7 mouse cellular contexts compared by ENCODE assay signal in genomic region chr3:126575927-126576326, GRCm38 (mm10). TPM values are rescaled to one million over a fixed set of nuclear protein-coding genes. Genes with fewer than 3 reads are reported as not detected.
DNase-seq lines count a peak whose midpoint lies in the region; ATAC-seq and TF ChIP-seq lines count a peak whose summit lies in the region.

No protein-coding gene starts in this region.

- WGBS in embryonic facial prominence, embryonic 10.5 days: 52% methylated on average over 2 of the region's 2 CpGs
- WGBS in midbrain, embryonic 11.5 days: 54% methylated on average over 2 of the region's 2 CpGs

- TF ChIP-seq RAD21 in MEL (IDR thresholded peaks at IDR 0.05; ENCODE audit: low read depth, low read length): peak; percentile 65

- TF ChIP-seq EP300 in MEL (IDR thresholded peaks at IDR 0.05; ENCODE audit: low read depth in 1 of 2, low read length in 2 of 2): no peak

- no peak for ATAC-seq in midbrain, embryonic 11.5 days (ENCODE audit: low FRiP score)

- no peaks in the 10 kb centered on the region for H3K27me3 ChIP-seq in MEL (ENCODE audit: control insufficient read depth in 1 of 2, insufficient read depth in 2 of 2, low read length in 2 of 2)
- no peaks in the 10 kb centered on the region for H3K27me3 ChIP-seq in embryonic facial prominence, embryonic 10.5 days (replicated peaks; ENCODE audit: low read depth, poor library complexity, severe bottlenecking)
- no peaks in the 10 kb centered on the region for H3K27me3 ChIP-seq in midbrain, embryonic 11.5 days (ENCODE audit: control insufficient read depth, insufficient read depth, low read length)

- H3K4me3 ChIP-seq in layer of hippocampus, adult 2 months: no peak overlapping the region
- H3K4me3 ChIP-seq in MEL (ENCODE audit: control insufficient read depth in 1 of 2, insufficient read depth in 1 of 2, low read depth in 2 of 2, low read length in 2 of 2): no peak overlapping the region
- no peak overlapping the region for H3K4me3 ChIP-seq in embryonic facial prominence, embryonic 10.5 days
- no peak overlapping the region for H3K4me3 ChIP-seq in midbrain, embryonic 11.5 days (ENCODE audit: low read depth, low read length)

- H3K9me3 ChIP-seq in MEL (replicated peaks; ENCODE audit: insufficient read depth, low read length): no peaks in the 10 kb centered on the region
- H3K9me3 ChIP-seq in embryonic facial prominence, embryonic 10.5 days: no peaks in the 10 kb centered on the region
- no peaks in the 10 kb centered on the region for H3K9me3 ChIP-seq in midbrain, embryonic 11.5 days (ENCODE audit: control insufficient read depth, low read length)

- no peak for TF ChIP-seq POLR2A in MEL (IDR thresholded peaks at IDR 0.05; ENCODE audit: control insufficient read depth in 1 of 2, insufficient read depth in 1 of 2, low read depth in 1 of 2, low read length in 2 of 2, poor library complexity in 1 of 2)

- no peaks in the 10 kb centered on the region for H3K79me2 ChIP-seq in MEL (ENCODE audit: control insufficient read depth, insufficient read depth, low read length, poor library complexity)

- no peak overlapping the region for H3K27ac ChIP-seq in layer of hippocampus, adult 2 months
- H3K27ac ChIP-seq in MEL (ENCODE audit: control insufficient read depth, low read depth, low read length): no peak overlapping the region
- no peak overlapping the region for H3K27ac ChIP-seq in embryonic facial prominence, embryonic 10.5 days (replicated peaks)
- no peak overlapping the region for H3K27ac ChIP-seq in midbrain, embryonic 11.5 days (ENCODE audit: low read depth, low read length)

- no peak for DNase-seq in layer of hippocampus, adult 2 months (ENCODE audit: low spot score in 2 of 2)
- no peak for DNase-seq in layer of hippocampus, postnatal 14 days (ENCODE audit: low spot score in 2 of 2)
- DNase-seq in MEL (ENCODE audit: low read depth, low spot score): peak; percentile 17
- DNase-seq in embryonic facial prominence, embryonic 10.5 days (ENCODE audit: low spot score): peak; percentile 12
- peak; percentile 51 for DNase-seq in retina, postnatal 1 day
- DNase-seq in left cerebral cortex, adult 11 months (ENCODE audit: low spot score): no peak
- DNase-seq in midbrain, embryonic 11.5 days (ENCODE audit: low spot score, missing footprints): no peak

- H3K4me1 ChIP-seq in MEL (ENCODE audit: control insufficient read depth in 1 of 2, insufficient read depth in 2 of 2, low read length in 2 of 2): no peaks in the 10 kb centered on the region
- no peaks in the 10 kb centered on the region for H3K4me1 ChIP-seq in embryonic facial prominence, embryonic 10.5 days
- no peaks in the 10 kb centered on the region for H3K4me1 ChIP-seq in midbrain, embryonic 11.5 days (ENCODE audit: control insufficient read depth, insufficient read depth, low read length)

- H3K4me2 ChIP-seq in midbrain, embryonic 11.5 days: no peak overlapping the region

- H3K36me3 ChIP-seq in MEL (ENCODE audit: control insufficient read depth in 1 of 2, insufficient read depth in 2 of 2, low read length in 2 of 2): no peaks in the 10 kb centered on the region
- no peaks in the 10 kb centered on the region for H3K36me3 ChIP-seq in embryonic facial prominence, embryonic 10.5 days (replicated peaks)
- H3K36me3 ChIP-seq in midbrain, embryonic 11.5 days (ENCODE audit: control insufficient read depth, insufficient read depth, low read length): no peaks in the 10 kb centered on the region

- peak; percentile 67 for TF ChIP-seq CTCF in layer of hippocampus, adult 2 months (conservative IDR thresholded peaks at IDR 0.05)
- peak in 2 of 3 experiments; percentile 36 to 57; a peak in 4 of 6 replicates for TF ChIP-seq CTCF in MEL (IDR thresholded peaks at IDR 0.05 in 2 of 3, conservative IDR thresholded peaks at IDR 0.05 in 1 of 3; ENCODE audit: control insufficient read depth in 1 of 3, insufficient read depth in 1 of 3, low read depth in 2 of 3, low read length in 3 of 3, poor library complexity in 1 of 3, severe bottlenecking in 1 of 3)

- H3K9ac ChIP-seq in MEL (ENCODE audit: control insufficient read depth, low read depth, low read length, poor library complexity, severe bottlenecking): no peak overlapping the region
- H3K9ac ChIP-seq in midbrain, embryonic 11.5 days (ENCODE audit: low read length): no peak overlapping the region

TF ChIP-seq in MEL, 35 proteins besides CTCF, POLR2A, EP300 and RAD21:
- TF ChIP-seq SMC3 (IDR thresholded peaks at IDR 0.05; ENCODE audit: low read depth, low read length) (peak; percentile 60), ZC3H11A (IDR thresholded peaks at IDR 0.05; ENCODE audit: low read depth, low read length) (peak; percentile 47), KAT2A (conservative IDR thresholded peaks at IDR 0.05; ENCODE audit: low read depth, low read length) (no peak)

RNA-seq across cellular contexts. Expression of gene Camk2d, which starts 20.2 kb away (rescaled TPM):
- 10 to 100 TPM; 35.5 to 36.4 TPM for total RNA-seq in layer of hippocampus, adult 2 months (2021)
- 10 to 100 TPM; 43.2 to 64.1 TPM for total RNA-seq in layer of hippocampus, postnatal 14 days (2021)
- 0.35 TPM in 1 of 2 replicates, not detected in the other for total RNA-seq in MEL (2012; rRNA removed)
- under 1 TPM in 1 of 2 experiments, not detected in 1; 0.07 TPM for polyA plus RNA-seq in MEL (2012; ENCODE audit: insufficient read depth in 1 of 2, insufficient read length in 2 of 2, low read depth in 1 of 2, low replicate concordance in 2 of 2, missing spikeins in 1 of 2)
- 12.3 and 13.7 TPM in 2 replicates for polyA plus RNA-seq in embryonic facial prominence, embryonic 10.5 days (2016; fragmentation: Nextera tagmentation; extraction: Ambion mirVana)
- 13.5 TPM in 2 replicates for polyA plus RNA-seq in midbrain, embryonic 11.5 days (2014; fragmentation: Nextera tagmentation; extraction: Ambion mirVana)

Comparison
In these comparisons a context has a peak if more than half of its experiments do, and no peak if none do; other contexts are left out.
1. DNase-seq: peak in MEL (single experiment), embryonic facial prominence, embryonic 10.5 days (single experiment) and retina, postnatal 1 day (single experiment); none in layer of hippocampus, adult 2 months (0 of 2), layer of hippocampus, postnatal 14 days (0 of 2), left cerebral cortex, adult 11 months (single experiment) and midbrain, embryonic 11.5 days (single experiment).
2. RNA of gene Camk2d, which starts 20.2 kb away (total RNA-seq): 43.2 to 64.1 TPM in layer of hippocampus, postnatal 14 days and 35.5 to 36.4 TPM in layer of hippocampus, adult 2 months; 0.35 TPM in MEL; every median in the first group is over 10 times any median in the second.